Mouse (Mus musculus) limb, embryonic 10.5 days (tissue): Measurements from ENCODE around the gene Iqgap1. TPM values are rescaled to one million over a fixed set of nuclear protein-coding genes. Genes with fewer than 3 reads are reported as not detected.

Source experiments
- DNase-seq: peaks from one replicate; pipeline ENCODE4 v3.0.0-alpha.2; 2017; ENCODE audit warnings: low spot score
- H3K27ac ChIP-seq: fragments of 300-500 bp; sonication (generic); 2 replicates; pipeline ENCODE4 v1.5.1; 2016; ENCODE audit warnings: mild to moderate bottlenecking
- H3K27me3 ChIP-seq: fragments of 300-500 bp; sonication (generic); 2 replicates; pipeline ENCODE4 v1.6.1; 2016; ENCODE audit warnings: low read depth, mild to moderate bottlenecking; ENCODE audit not compliant: poor library complexity, severe bottlenecking
- H3K36me3 ChIP-seq: fragments of 300-500 bp; sonication (generic); 2 replicates; pipeline ENCODE4 v1.6.1; 2016; ENCODE audit warnings: mild to moderate bottlenecking, moderate library complexity
- H3K4me1 ChIP-seq: fragments of 300-500 bp; sonication (generic); 2 replicates; pipeline ENCODE4 v1.6.1; 2016
- H3K4me3 ChIP-seq: fragments of 300-500 bp; sonication (generic); 2 replicates; pipeline ENCODE4 v1.5.1; 2016; ENCODE audit warnings: mild to moderate bottlenecking, moderate library complexity
- H3K9me3 ChIP-seq: fragments of 300-500 bp; sonication (generic); replicated peaks from 2 replicates; pipeline ENCODE4 v1.6.1; 2016; ENCODE audit warnings: mild to moderate bottlenecking
- WGBS: fragments of 180-500 bp; shearing (Covaris S2); methylation state at CpG from one replicate; pipeline ENCODE4 v1.1.7; 2016; 5-methylcytosine and 5-hydroxymethylcytosine counted together
- polyA plus RNA-seq: library from polyadenylated mRNA; unstranded; fragments of >200 nt; fragmentation: Nextera tagmentation; extraction: Ambion mirVana; gene quantifications from 2 replicates; pipeline ENCODE4 v1.2.1, GENCODE M21; 2016

Iqgap1 gene
- polyA plus RNA-seq, 1 experiment from 2014 or later = 25.4 TPM

- DNase-seq = no peak
- Histone ChIP-seq H3K9me3 (no peaks in the 10 kb centered on the region), H3K4me1 (no peaks in the 10 kb centered on the region; the same call in 1 of the 2 replicates), H3K27ac (no peak overlapping the region), H3K27me3 (no peaks in the 10 kb centered on the region), H3K4me3 (no peak overlapping the region), H3K36me3 (no peaks in the 10 kb centered on the region)
- 87% methylated on average over 4 of the region's 4 CpGs for WGBS
Measured at GRCm38 (mm10) chr7:80823267-80823666, 2.5 kb downstream of the Iqgap1 start.

- Histone ChIP-seq H3K4me3 (no peak overlapping the region), H3K9me3 (no peaks in the 10 kb centered on the region), H3K27ac (no peak overlapping the region), H3K27me3 (no peaks in the 10 kb centered on the region), H3K36me3 (no peaks in the 10 kb centered on the region), H3K4me1 (no peaks in the 10 kb centered on the region)
- DNase-seq = no peak
- WGBS = 67% methylated on average over 4 of the region's 4 CpGs
Measured at GRCm38 (mm10) chr7:80820838-80821237, 4.9 kb downstream of the Iqgap1 start.

DNA sequence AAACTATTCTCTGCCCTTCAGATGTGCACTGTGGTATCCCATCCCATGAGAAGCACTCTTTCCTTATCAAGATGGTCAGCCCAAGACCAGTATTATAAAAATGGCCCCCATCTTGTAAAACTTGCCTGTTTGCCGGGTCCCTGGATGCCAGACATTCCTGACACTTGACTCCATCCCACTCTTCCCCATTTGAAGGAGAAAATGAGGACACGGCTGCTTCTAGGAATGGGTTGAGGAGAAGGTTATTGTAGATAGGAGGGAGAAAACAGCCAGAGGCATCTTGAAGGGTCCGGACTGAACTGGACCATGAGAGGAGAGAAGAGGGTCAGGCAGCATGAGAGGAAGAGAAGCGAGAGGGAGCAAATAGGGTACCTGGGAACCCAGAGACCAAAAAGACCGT lies 9.1 kb downstream of the Iqgap1 start:
- Histone ChIP-seq H3K27ac (no peak overlapping the region), H3K27me3 (no peaks in the 10 kb centered on the region), H3K36me3 (no peaks in the 10 kb centered on the region), H3K9me3 (no peaks in the 10 kb centered on the region), H3K4me1 (no peaks in the 10 kb centered on the region), H3K4me3 (no peak overlapping the region)
- WGBS = 63% methylated on average over 5 of the region's 5 CpGs
- DNase-seq = no peak

DNA sequence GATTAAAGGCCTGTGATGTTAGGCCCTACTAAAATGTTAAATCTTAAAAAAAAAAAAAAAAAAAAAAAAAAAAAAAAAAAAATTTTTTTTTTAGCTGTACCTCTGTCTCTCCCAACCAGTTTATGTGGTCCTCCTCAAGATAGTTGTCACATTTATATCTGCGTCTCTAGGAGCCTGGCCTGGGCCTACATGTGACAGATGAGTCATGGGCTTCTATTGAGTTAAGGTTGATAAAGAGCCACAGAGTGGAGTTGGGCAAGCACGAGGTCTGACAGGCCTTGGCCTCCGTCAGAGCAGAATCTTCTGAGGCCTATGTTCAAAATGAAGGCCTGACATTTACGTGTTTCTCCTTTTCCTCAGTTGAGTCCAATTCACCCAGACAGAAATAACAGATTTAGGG lies 12.4 kb downstream of the Iqgap1 start:
- DNase-seq = no peak

GRCm38 (mm10) chr7:80806331-80806730 lies 19.4 kb downstream of the Iqgap1 start:
- peaks cover 7% of the 10 kb centered on the region; the same call in 1 of the 2 replicates for H3K27me3 ChIP-seq
- DNase-seq = no peak
- H3K9me3 ChIP-seq = no peaks in the 10 kb centered on the region
- H3K36me3 ChIP-seq = no peaks in the 10 kb centered on the region
- no peak overlapping the region for H3K27ac ChIP-seq
- WGBS = 78% methylated on average over 4 of the region's 4 CpGs
- H3K4me3 ChIP-seq = no peak overlapping the region
- peaks cover 16% of the 10 kb centered on the region for H3K4me1 ChIP-seq

More for the DNA sequence above, 12.4 kb downstream of the Iqgap1 start:
- no peak overlapping the region for H3K27ac ChIP-seq
- H3K4me3 ChIP-seq = no peak overlapping the region
- no peaks in the 10 kb centered on the region for H3K36me3 ChIP-seq
- H3K9me3 ChIP-seq = no peaks in the 10 kb centered on the region
- WGBS = 92% methylated on average over 4 of the region's 4 CpGs
- H3K27me3 ChIP-seq = no peaks in the 10 kb centered on the region
- H3K4me1 ChIP-seq = no peaks in the 10 kb centered on the region

DNA sequence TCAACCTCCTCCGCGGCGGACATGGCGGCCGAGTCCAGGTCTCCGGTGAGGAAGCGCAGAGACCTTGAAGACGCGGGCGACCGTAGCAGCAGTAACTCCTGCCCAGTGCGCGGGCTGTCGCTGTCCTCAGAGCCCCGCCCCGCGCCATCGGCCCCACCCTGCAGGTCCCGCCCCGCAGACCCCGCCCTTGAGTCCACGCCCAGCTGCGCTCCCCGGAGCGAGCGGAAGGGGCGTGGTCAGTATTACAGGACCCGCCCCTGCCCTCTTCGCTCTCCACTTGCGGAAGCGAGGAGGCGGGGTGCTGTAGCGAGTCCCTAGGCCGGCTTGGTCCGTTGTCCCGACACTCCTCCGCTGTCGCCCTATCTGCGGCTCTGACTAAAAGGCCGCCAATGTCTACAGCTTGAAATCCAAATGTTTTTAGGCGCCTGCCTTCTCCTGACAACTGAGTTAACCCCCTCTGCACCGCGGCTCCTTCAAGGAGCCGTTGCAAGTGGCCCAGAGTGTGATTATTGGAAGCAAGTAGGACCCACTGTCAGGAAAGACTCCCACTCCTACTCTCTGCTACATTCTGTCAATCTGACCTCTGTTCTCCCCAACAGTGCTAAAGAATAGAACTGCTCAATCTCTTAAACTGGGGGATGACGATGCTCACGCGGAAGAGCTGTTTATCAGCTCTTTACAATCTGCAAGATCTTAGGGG lies 22.5 kb downstream of the Iqgap1 start:
- 1% methylated on average over 46 of the region's 47 CpGs for WGBS
- Histone ChIP-seq H3K27me3 (peaks cover 7% of the 10 kb centered on the region; the same call in 1 of the 2 replicates), H3K27ac (peak overlapping the region; percentile 88), H3K9me3 (no peaks in the 10 kb centered on the region), H3K36me3 (peaks cover 9% of the 10 kb centered on the region), H3K4me3 (peak overlapping the region; percentile 91), H3K4me1 (peaks cover 16% of the 10 kb centered on the region)
- peak; percentile 99 for DNase-seq

GRCm38 (mm10) chr7:80802412-80803160 lies 23.2 kb downstream of the Iqgap1 start:
- peak overlapping the region; percentile 88 for H3K27ac ChIP-seq
- peaks cover 16% of the 10 kb centered on the region for H3K4me1 ChIP-seq
- peak overlapping the region; percentile 91 for H3K4me3 ChIP-seq
- DNase-seq = no peak
- H3K36me3 ChIP-seq = peaks cover 12% of the 10 kb centered on the region
- WGBS = 2% methylated on average over 37 of the region's 37 CpGs
- H3K27me3 ChIP-seq = peaks cover 7% of the 10 kb centered on the region; the same call in 1 of the 2 replicates
- no peaks in the 10 kb centered on the region for H3K9me3 ChIP-seq

DNA sequence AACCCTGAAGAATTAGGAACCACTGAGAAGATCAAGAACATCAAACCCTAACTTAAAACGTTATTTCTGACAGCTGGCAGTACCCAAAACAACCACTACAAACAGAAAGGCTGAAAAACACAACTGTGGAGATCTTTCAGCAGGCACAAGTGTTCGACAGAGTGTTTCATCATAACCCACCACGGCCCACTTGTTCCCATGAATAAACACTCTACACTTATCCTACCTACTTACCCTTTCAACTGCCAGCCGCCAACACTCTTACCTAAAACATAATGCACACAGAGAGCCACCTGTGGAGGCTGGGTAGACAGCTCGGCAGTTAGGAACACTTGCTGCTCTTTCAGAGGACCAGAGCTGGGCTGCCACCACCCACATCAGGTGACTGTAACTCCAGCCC lies 26.5 kb downstream of the Iqgap1 start:
- Histone ChIP-seq H3K36me3 (peaks cover 24% of the 10 kb centered on the region), H3K4me3 (no peak overlapping the region), H3K4me1 (peaks cover 16% of the 10 kb centered on the region), H3K27ac (no peak overlapping the region), H3K9me3 (no peaks in the 10 kb centered on the region), H3K27me3 (peaks cover 7% of the 10 kb centered on the region; the same call in 1 of the 2 replicates)
- DNase-seq = no peak
- 82% methylated on average over 5 of the region's 5 CpGs for WGBS

DNA sequence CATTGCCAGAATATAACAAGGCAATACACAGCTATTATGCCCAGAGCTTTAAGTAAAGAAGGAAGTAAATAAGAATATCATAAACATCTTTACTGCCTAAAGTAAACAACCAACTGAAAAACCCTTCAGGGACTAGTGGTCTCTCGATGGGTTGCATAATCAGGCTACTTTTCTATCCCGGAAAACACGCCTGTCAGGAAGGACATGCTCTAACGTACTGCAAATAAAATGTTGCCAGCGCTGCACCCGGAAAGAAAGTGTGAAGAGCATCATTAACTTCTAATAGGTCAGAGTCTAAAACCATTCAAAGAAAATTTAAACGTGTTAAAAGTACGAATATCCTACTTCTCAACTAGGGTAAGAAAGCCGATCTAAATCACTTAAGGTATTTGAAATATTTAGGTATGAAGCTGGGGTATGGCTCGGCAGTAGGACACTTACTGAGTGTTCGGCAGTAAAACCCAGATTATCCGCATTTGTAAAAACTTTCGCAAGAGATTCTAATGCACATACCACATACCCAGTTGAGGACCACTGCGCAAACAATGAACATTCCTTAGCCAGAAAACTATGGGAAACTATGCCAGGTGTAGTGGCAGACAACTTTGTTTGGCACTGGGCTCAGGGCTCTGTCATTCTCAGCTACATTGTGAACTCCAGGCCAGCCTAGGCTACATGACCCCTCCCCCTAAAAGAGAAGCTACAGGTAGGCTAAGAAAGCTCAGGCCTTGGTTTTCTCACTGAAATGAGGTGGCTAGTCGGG lies 28.8 kb downstream of the Iqgap1 start:
- DNase-seq = no peak

GRCm38 (mm10) chr7:80796258-80796657 lies 29.5 kb downstream of the Iqgap1 start:
- Histone ChIP-seq H3K27ac (no peak overlapping the region), H3K9me3 (no peaks in the 10 kb centered on the region), H3K4me1 (no peaks in the 10 kb centered on the region), H3K36me3 (peaks cover 28% of the 10 kb centered on the region), H3K4me3 (no peak overlapping the region), H3K27me3 (no peaks in the 10 kb centered on the region)
- no peak for DNase-seq
- WGBS = 94% methylated on average over 6 of the region's 6 CpGs

More for the DNA sequence above, 28.8 kb downstream of the Iqgap1 start:
- 91% methylated on average over 15 of the region's 15 CpGs for WGBS
- H3K9me3 ChIP-seq = no peaks in the 10 kb centered on the region
- no peak overlapping the region for H3K4me3 ChIP-seq
- no peak overlapping the region for H3K27ac ChIP-seq
- peaks cover 28% of the 10 kb centered on the region for H3K36me3 ChIP-seq
- peaks cover 4% of the 10 kb centered on the region; the same call in 1 of the 2 replicates for H3K4me1 ChIP-seq
- peaks cover 4% of the 10 kb centered on the region; the same call in 1 of the 2 replicates for H3K27me3 ChIP-seq

DNA sequence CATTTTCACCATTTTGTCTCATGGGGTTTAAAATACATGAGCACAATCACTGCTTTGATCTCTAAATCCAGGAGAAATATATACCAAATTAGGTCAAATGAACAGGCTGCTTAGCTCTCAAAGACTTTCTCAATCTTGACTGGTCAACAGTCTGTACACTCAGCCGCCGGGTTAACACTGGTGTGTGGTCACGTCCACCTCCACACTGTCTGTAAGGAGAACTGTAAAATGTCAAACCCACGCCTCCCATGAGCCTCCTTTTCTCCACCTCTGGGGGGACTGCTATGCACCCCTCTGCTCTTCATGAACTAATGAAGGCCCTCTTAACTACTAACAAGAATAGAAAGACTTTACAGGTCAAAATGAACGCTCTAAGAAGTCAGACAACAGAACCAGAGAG lies 36.2 kb downstream of the Iqgap1 start:
- 0 out of 2 replicates have a peak, but pooled peaks cover 4% of the 10 kb centered on the region for H3K36me3 ChIP-seq
- no peak overlapping the region for H3K4me3 ChIP-seq
- H3K9me3 ChIP-seq = no peaks in the 10 kb centered on the region
- WGBS = 76% methylated on average over 5 of the region's 5 CpGs
- DNase-seq = no peak
- H3K4me1 ChIP-seq = peaks cover 7% of the 10 kb centered on the region
- H3K27ac ChIP-seq = no peak overlapping the region
- no peaks in the 10 kb centered on the region for H3K27me3 ChIP-seq

DNA sequence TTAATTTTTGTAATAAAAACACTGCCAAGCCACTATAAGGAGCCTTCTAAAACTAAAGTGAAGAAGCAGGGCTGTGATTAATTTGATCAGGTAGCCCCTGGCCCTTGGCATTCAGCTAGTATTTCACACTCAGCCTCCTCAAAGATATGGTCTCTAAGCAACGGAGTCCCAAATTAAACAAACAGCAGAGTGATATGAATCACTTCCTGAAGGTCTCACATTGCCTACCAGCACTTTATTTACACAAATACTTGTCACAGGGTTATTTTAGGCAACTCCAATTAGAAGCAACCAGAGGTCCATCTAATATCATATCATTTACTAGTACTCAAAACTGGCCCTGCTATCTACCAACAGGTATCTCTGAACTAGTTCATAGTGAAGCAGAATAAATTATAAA lies 36.7 kb downstream of the Iqgap1 start:
- H3K9me3 ChIP-seq = no peaks in the 10 kb centered on the region
- peaks cover 7% of the 10 kb centered on the region for H3K4me1 ChIP-seq
- H3K27me3 ChIP-seq = no peaks in the 10 kb centered on the region
- no peak overlapping the region for H3K4me3 ChIP-seq
- H3K36me3 ChIP-seq = 0 out of 2 replicates have a peak, but pooled peaks cover 4% of the 10 kb centered on the region
- no peak overlapping the region for H3K27ac ChIP-seq
- WGBS = 45% methylated on average over 1 of the region's 1 CpGs
- DNase-seq = no peak
